In genomic region chrX:102933571-102934394, GRCm38 (mm10) we compare ENCODE assay signal across 8 mouse cellular contexts. TPM values are rescaled to one million over a fixed set of nuclear protein-coding genes. Genes with fewer than 3 reads are reported as not detected.
A peak's percentile ranks its signal among the peaks of the same experiment; 100 is the strongest.
DNase-seq lines count a peak whose midpoint lies in the region; ATAC-seq and TF ChIP-seq lines count a peak whose summit lies in the region.

No protein-coding gene starts in this region.

- WGBS in spleen, adult 2 months = 42% methylated on average over 58 of the region's 68 CpGs
- WGBS in heart, embryonic 14.5 days = 17% methylated on average over 63 of the region's 68 CpGs
- 19% methylated on average over 46 of the region's 68 CpGs for WGBS in liver, embryonic 14.5 days (ENCODE audit: insufficient replicate concordance)

- no peak for TF ChIP-seq POLR2A in spleen, adult 2 months (IDR thresholded peaks at IDR 0.05; ENCODE audit: low read depth, low read length)

- peak overlapping the region; percentile 67 for H3K9ac ChIP-seq in heart, embryonic 14.5 days (ENCODE audit: low read length)
- H3K9ac ChIP-seq in liver, embryonic 14.5 days (replicated peaks) = no peak overlapping the region

- peak overlapping the region; percentile 30; the same call in 1 of the 2 replicates for H3K4me3 ChIP-seq in spleen, adult 2 months (ENCODE audit: extremely low read depth, insufficient read depth, insufficient read length)
- H3K4me3 ChIP-seq in heart, embryonic 14.5 days (ENCODE audit: control insufficient read depth in 1 of 2, insufficient read depth in 1 of 2, low read depth in 1 of 2, low read length in 2 of 2) = peak overlapping the region; percentile 51 to 62
- H3K4me3 ChIP-seq in liver, embryonic 14.5 days (ENCODE audit: insufficient read depth in 1 of 2, low read depth in 2 of 2, low read length in 2 of 2) = peak overlapping the region; percentile 26 to 34; a peak in 3 of 4 replicates

- H3K27me3 ChIP-seq in spleen, adult 2 months (ENCODE audit: control insufficient read depth, insufficient read depth, low read length) = no peaks in the 10 kb centered on the region
- H3K27me3 ChIP-seq in heart, embryonic 14.5 days (ENCODE audit: control insufficient read depth, insufficient read depth, low read length) = peaks cover 18% of the 10 kb centered on the region
- no peaks in the 10 kb centered on the region; the same call in 1 of the 2 replicates for H3K27me3 ChIP-seq in liver, embryonic 14.5 days (ENCODE audit: control insufficient read depth, insufficient read depth, low read length)

- no peaks in the 10 kb centered on the region for H3K36me3 ChIP-seq in spleen, adult 2 months (ENCODE audit: control insufficient read depth, insufficient read depth, low read length)
- no peaks in the 10 kb centered on the region for H3K36me3 ChIP-seq in heart, embryonic 14.5 days (ENCODE audit: control insufficient read depth, insufficient read depth, low read length)
- no peaks in the 10 kb centered on the region for H3K36me3 ChIP-seq in liver, embryonic 14.5 days (replicated peaks; ENCODE audit: control insufficient read depth, insufficient read depth, low read depth)

- peak overlapping the region; percentile 87 for H3K4me2 ChIP-seq in heart, embryonic 14.5 days (ENCODE audit: low read length)
- peak overlapping the region; percentile 49 for H3K4me2 ChIP-seq in liver, embryonic 14.5 days (ENCODE audit: low read depth)

- ATAC-seq in heart, embryonic 14.5 days (ENCODE audit: insufficient number of reproducible peaks, insufficient read depth, low FRiP score, low read depth) = no peak
- no peak for ATAC-seq in liver, embryonic 14.5 days (ENCODE audit: insufficient read depth)

- DNase-seq in spleen, adult 2 months (ENCODE audit: low read depth in 1 of 2, low spot score in 2 of 2) = no peak
- DNase-seq in spleen, adult 12 weeks (ENCODE audit: low spot score) = no peak
- peak; percentile 58 for DNase-seq in embryo, embryonic 10.5 days (ENCODE audit: low spot score)
- DNase-seq in kidney, postnatal 14 days = peak; percentile 37
- no peak for DNase-seq in liver, embryonic 14.5 days (ENCODE audit: low read depth in 3 of 3, low spot score in 3 of 3)
- DNase-seq in ovary, postnatal 14 days (ENCODE audit: low spot score) = peak; percentile 36
- peak; percentile 9 for DNase-seq in yolk sac, embryonic 10.5 days (ENCODE audit: low spot score)

- peak; percentile 25; the same call in 1 of the 2 replicates for TF ChIP-seq CTCF in spleen, adult 2 months (IDR thresholded peaks at IDR 0.05; ENCODE audit: extremely low read depth, insufficient read depth, insufficient read length, insufficient replicate concordance)
- TF ChIP-seq CTCF in liver, embryonic 14.5 days (IDR thresholded peaks at IDR 0.05; ENCODE audit: low read depth) = 0 out of 2 replicates have a peak, but pooled peaks have one; percentile 17

- H3K4me1 ChIP-seq in spleen, adult 2 months (ENCODE audit: control insufficient read depth, insufficient read depth, insufficient read length) = no peaks in the 10 kb centered on the region
- peaks cover 0 to 2% of the 10 kb centered on the region in 2 experiments; a peak in 1 of 4 replicates for H3K4me1 ChIP-seq in heart, embryonic 14.5 days (ENCODE audit: control insufficient read depth in 2 of 2, insufficient read depth in 2 of 2, low read length in 2 of 2)
- H3K4me1 ChIP-seq in liver, embryonic 14.5 days (replicated peaks; ENCODE audit: control insufficient read depth in 2 of 2, insufficient read depth in 2 of 2, low read length in 1 of 2) = no peaks in the 10 kb centered on the region

- TF ChIP-seq EP300 in liver, embryonic 14.5 days (IDR thresholded peaks at IDR 0.05; ENCODE audit: low read depth) = no peak

- no peak overlapping the region for H3K27ac ChIP-seq in spleen, adult 2 months (ENCODE audit: insufficient read depth, low read length)
- H3K27ac ChIP-seq in heart, embryonic 14.5 days (replicated peaks in 1 of 2; ENCODE audit: control insufficient read depth in 1 of 2, insufficient read depth in 1 of 2, low read depth in 2 of 2, low read length in 2 of 2) = no peak overlapping the region
- H3K27ac ChIP-seq in liver, embryonic 14.5 days = no peak overlapping the region

- no peaks in the 10 kb centered on the region for H3K9me3 ChIP-seq in heart, embryonic 14.5 days (ENCODE audit: control insufficient read depth, low read length)
- H3K9me3 ChIP-seq in liver, embryonic 14.5 days (ENCODE audit: control insufficient read depth, low read length) = no peaks in the 10 kb centered on the region

RNA-seq across cellular contexts. Expression of gene 1700018G05Rik, which starts 5.6 kb away (rescaled TPM):
- polyA plus RNA-seq in spleen, adult 2 months (2012; rRNA removed) = not detected in 2 replicates
- polyA plus RNA-seq in heart, embryonic 14.5 days (2014; fragmentation: Nextera tagmentation; extraction: Ambion mirVana) = not detected in 2 replicates
- polyA plus RNA-seq in liver, embryonic 14.5 days (2012; rRNA removed) = not detected in 2 replicates
- not detected in 2 replicates for polyA plus RNA-seq in liver, embryonic 14.5 days (2014; fragmentation: Nextera tagmentation; extraction: Ambion mirVana)

RNA-seq across cellular contexts. Expression of gene 1700011M02Rik, which starts 25.1 kb away (rescaled TPM):
- not detected in 2 replicates for polyA plus RNA-seq in spleen, adult 2 months (2012; rRNA removed)
- not detected in 2 replicates for polyA plus RNA-seq in heart, embryonic 14.5 days (2014; fragmentation: Nextera tagmentation; extraction: Ambion mirVana)
- not detected in 2 replicates for polyA plus RNA-seq in liver, embryonic 14.5 days (2012; rRNA removed)
- polyA plus RNA-seq in liver, embryonic 14.5 days (2014; fragmentation: Nextera tagmentation; extraction: Ambion mirVana) = not detected in 2 replicates

RNA-seq across cellular contexts. Expression of gene Dmrtc1a, which starts 25.3 kb away (rescaled TPM):
- 0.07 TPM in 1 of 2 replicates, not detected in the other for polyA plus RNA-seq in spleen, adult 2 months (2012; rRNA removed)
- polyA plus RNA-seq in heart, embryonic 14.5 days (2014; fragmentation: Nextera tagmentation; extraction: Ambion mirVana) = 0.49 and 0.63 TPM in 2 replicates
- not detected in 2 replicates for polyA plus RNA-seq in liver, embryonic 14.5 days (2012; rRNA removed)
- polyA plus RNA-seq in liver, embryonic 14.5 days (2014; fragmentation: Nextera tagmentation; extraction: Ambion mirVana) = 0.13 TPM in 1 of 2 replicates, not detected in the other

Comparison
In these comparisons a context has a peak if more than half of its experiments do, and no peak if none do; other contexts are left out.
1. DNase-seq: peak in embryo, embryonic 10.5 days (single experiment), kidney, postnatal 14 days (single experiment), ovary, postnatal 14 days (single experiment) and yolk sac, embryonic 10.5 days (single experiment); none in spleen, adult 2 months (0 of 2), spleen, adult 12 weeks (single experiment) and liver, embryonic 14.5 days (0 of 3).
2. Peak in every context shown above with its lines, with median percentiles within 50 percentile points of each other: H3K4me3 ChIP-seq.